Mouse (Mus musculus) gastrocnemius, postnatal 25 days (tissue): ENCODE results near the gene Shf. TPM values are rescaled to one million over a fixed set of nuclear protein-coding genes. Genes with fewer than 3 reads are reported as not detected.

Experiments used
- DNase-seq: peaks from one replicate; pipeline ENCODE4 v3.0.0; 2022
- total RNA-seq, 2 experiments: library from RNA; stranded (reverse); gene quantifications; 1 replicate in 1 of 2; 2 replicates in 1 of 2; pipeline ENCODE4 v1.2.3; 2021

The Shf gene
- total RNA-seq, 2 experiments from 2014 or later, result 2.0 to 2.7 TPM

DNA sequence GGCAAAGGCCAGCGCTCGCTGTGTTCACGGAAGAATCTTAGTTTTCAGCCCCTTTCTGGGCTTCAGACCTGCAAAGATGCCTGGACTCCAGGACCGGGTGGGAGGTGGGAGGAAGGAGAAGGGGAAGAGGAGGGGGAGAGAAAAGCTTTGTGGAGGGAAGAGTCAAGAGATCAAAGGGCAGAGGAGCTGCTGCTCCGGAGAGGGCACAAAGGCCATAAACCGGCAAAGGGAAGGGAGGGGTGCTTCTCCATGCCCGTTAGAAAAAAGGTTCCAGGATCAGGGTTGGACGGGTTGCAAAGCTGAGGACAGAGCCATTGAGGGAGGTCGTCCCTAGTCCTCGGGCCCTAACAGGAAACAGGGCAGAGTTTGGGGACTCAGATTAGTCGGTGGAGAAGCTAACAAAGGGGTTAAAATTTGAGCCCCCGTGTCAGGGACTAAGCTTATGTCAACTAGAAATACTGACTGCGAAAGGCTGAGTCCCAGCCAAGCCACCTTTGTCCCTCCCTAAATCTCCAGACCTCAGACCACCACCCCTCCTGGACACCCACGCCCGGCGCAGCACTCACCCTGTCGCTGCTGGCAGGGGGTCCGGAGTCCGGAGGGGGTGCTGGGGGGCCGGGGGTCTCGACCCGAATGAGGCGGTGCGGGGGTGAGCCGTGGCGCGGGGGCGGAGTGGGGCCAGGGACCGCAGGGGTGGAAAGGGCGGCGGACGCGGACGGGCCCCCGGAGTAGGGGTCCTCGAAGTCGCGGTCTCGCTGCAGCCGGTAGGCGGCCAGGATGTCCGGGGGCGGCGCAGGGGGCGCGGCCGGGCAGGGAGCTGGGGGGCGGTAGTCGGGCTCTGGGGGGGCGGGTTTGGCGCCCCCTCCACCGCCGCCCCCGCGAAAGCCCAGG, 636 bp downstream of the Shf start:
- no peak for DNase-seq

DNA sequence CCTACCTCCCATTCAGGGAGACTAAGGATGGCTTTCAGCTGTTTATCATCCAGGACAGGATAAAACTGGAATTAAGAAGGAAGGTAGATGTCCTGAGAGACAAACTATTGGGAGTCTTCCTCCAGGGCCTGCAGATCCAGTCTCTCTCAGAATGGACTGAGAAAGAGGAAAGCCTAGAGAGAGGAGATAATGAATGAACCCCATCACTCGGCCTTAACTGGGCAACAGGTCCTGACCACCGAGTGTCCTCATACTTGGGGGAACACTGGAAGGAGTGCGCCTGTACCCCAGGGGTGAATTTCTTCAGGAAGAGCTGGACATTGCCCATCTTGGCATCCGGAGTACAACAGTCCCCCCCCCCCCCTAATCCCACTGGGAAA, 1.3 kb downstream of the Shf start:
- DNase-seq, result no peak

DNA sequence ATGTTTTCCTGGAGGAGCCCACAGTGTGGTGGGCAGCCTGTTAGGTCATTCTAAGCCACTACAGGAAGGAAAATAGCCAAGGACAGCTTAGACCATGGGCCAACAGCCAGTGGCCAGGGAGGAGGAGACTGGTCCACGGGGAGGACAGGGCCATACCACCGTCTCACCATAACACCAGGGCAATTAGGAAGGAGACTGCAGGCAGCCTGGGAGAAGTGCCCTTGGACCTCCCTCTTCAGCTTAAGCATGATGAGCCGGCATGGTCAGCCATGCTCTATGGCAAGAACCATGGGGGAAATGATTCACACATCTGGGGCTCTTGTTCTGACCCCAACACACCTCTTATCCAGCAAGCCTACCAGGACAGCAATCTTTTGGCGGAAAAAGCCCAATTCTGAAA, 1.8 kb downstream of the Shf start:
- no peak for DNase-seq

DNA sequence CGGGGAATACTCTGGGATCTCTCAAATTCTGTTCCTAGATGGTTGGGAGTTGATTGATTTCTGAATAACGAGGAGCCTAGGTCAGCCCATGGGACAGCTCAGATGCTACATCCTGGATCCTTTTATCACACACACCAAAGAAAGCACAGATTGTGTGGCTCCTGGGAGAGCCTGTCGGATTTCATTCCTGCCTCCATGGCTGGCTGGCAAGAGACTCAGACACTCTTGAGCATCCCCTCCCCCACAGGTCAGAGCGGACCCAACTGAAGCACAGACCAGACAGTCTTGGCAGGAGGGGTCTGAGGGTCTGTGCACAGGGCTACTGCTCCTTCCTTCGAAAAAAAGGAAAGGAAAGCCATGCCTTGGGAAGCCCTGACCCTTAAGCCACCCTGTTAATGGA, 2.3 kb downstream of the Shf start:
- DNase-seq, result no peak

DNA sequence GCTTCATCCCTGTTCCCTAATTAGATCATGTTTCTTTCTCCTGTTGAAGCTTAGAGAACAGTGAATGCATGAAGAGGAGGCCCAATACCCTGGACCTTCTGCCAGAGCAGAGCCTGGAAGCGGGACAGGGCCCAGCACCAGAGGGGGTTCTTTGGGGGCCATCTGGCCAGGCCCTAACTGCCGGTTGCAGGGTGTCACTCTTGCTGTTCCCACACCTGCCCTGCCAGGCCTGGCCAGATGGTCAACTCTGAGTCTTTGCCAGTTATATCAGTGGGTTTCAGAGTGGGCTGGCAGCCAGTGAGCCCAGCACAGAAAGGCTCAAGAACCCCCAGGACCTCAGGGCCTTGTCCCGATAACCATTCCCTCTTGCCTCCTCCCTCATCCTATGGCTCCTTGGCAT, 2.9 kb downstream of the Shf start:
- DNase-seq, result no peak

DNA sequence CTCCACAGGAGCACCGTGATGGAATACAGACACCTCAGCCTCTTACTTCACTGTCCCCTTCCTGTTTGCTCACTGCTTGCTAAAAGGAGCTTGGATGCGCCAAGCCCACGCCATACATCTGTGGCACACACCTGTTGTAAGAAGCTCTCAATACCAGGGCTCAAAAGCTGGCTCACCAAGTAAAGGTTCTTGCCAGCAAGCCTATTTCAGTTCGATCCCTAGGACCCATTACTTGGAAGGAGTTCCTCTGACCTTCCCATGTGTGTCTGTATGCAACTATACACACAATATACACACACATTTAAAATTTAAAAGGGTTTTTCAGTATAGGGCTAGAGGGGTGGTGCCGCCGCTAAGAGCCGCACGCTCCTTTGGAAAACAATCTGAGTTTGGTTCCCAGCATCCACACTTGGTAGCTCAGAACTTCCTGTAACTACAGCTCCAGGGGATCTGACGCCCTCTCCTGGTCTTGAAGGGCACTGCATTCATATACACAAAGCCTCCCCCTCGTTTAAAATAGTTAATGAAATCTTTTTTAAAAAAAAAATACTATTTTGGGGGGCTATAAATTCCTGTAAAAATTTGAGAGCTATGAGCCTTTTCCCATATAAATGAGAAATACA, 3.6 kb downstream of the Shf start:
- no peak for DNase-seq

DNA sequence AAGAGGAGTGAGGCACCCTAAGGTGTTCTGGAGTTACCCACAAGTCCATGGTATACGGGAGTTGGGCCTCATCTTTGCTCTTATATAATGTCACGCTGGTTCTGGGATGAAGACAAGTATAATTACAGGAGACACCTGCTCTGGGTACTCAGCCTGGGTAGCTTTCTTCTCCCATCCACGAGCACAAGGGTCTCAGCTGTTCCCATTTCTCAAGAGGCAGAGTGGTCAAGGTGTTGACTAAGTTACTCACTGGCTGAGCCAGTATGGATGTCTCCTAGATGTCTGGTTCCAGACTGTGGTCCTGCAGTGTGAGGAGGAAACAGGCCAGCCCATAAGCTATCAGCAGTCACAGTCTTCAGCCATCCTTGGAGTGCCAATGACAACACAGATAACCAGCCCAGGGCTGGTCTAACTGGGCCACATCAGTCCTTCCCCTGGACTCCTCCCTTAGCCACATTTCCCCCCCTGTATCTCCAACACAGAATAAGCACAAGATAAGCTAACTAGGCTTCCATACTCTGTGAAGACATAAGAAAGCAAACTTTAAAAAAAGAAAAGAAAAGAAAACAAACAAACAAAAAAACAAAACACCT, 4.5 kb downstream of the Shf start:
- no peak for DNase-seq

DNA sequence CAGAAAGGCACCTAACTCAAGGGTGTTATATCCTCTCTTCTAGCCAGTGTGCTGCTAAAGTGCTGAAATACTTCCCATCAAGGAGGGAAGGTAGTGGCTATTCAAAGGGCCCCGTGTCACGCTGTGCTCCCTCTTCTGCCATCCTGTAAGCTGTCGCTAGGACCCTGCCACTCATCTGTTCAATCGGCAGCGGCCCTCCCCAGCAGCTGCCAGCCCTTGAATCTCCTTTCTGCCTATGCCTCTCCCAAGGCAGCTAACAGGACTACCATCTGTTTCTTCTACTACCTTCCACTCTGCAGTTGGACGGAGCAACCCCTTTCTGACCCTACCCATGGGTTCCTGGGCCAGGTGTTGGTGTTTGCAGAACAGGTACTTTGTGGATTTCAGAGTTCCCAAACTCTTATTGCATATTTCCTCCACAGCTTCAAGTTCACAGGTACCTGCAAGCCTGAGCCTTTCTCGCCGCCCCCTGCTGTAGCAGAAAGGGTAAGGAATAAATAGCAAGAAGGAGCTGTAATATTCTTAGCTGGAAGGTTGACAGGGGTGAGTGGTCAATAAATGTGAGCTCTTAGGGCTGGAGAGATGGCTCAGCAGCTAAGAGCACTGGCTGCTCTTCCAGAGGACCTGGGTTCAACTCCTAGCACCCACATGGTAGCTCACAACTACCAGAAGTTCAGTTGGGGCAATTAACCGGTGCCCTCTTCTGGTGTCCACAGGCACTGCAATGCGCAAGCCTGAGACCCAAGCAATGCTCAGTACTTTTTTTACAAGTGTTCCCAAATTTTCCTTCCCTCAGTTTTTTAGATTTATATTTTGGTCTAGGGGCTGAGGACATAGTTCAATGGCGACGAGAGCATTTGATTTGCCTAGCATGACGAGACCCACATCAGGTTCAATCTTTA, 6.1 kb downstream of the Shf start:
- no peak for DNase-seq

DNA sequence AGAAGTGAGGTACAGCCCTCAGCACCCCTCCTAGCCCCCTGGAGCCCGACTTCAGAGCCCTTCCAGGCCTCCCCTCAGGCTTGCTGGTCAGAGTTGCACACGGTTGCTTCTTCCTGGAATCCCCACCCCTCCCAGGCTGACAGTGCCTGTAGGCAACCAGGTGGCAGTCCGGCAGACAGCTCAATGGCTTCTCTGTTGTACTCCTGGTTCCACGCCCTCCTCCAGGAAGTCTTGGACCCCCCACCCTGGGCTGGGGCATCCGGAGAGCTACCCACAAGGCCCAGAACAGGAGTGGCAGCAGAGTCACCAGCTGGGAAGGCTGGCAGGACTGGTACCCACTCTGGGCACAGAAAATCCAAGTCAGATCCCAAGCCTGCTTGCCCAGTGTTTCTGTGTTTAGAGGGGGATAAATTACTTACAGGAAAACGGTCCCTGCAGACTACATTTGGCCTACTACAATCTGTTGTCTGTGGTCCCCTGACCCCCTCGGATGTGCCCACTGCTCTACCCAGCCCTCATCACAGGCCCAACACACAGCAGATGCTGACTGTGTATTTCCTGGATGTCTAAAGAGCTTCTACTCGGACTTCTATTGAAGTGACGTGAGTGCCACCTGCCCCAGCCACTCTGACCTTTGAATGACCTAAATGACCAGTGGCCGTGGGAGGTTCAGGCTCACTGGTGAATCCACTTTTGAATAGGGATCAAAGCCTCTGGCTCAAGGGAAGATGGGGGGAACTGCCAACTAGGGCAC, 6.9 kb downstream of the Shf start:
- DNase-seq, result no peak

DNA sequence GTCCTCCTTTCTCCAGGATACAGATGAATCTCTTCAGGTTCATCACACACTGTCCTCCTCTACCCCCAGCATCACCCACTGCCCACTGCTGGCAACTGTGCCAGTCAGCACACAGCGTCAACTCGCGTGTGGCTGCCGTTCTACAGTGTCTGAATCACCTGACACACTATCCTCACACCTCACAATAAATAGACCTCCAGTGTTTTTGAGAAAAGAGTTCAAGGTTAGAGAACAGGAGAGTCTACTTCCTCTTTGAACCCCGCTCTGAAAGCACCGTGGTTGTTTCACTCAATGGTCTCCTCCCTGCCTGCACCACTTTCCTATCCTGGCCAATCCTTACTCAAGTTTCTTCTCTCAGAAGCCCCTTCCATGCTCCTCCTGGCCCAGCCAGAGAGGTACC, 7.8 kb downstream of the Shf start:
- DNase-seq, result no peak

DNA sequence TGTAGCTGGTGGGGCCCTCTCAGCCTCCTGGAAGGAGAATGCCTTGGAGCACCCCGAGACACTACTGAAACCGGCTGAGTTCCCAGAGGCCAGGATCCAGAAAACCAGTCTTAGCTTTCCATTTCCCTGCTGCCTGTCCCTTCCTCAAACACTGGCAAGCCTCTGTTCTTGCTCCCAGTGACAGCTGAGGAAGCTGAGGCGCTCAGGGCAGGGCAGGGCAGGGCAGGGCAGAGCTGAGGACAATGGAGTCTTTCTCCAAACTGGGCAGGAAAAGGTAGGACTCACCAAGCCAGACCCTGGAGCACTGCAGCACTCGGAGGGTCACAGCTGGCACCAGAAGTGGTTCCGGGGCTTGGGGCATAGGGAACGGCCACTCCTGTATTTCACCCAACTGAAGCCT, 8.7 kb downstream of the Shf start:
- DNase-seq, result no peak

DNA sequence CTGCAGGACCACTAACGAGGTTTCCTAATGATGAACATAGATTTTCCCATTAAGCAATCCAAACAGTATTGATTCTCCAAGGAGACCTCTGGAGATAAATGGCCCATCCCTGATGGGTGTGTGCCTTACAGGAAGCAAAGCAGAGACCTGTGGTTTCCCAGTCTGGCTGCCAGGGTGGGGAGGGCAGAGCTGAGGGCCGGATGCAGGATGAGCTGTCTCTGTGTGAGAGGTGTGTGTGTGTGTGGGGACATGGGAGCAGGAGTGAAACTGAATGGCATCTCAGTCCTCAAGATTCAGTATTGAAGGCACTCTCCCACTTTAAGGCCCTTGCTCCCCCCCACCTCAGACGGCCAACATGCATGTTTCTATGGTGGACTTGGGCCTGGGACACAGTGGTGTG, 12.8 kb downstream of the Shf start:
- no peak for DNase-seq

DNA sequence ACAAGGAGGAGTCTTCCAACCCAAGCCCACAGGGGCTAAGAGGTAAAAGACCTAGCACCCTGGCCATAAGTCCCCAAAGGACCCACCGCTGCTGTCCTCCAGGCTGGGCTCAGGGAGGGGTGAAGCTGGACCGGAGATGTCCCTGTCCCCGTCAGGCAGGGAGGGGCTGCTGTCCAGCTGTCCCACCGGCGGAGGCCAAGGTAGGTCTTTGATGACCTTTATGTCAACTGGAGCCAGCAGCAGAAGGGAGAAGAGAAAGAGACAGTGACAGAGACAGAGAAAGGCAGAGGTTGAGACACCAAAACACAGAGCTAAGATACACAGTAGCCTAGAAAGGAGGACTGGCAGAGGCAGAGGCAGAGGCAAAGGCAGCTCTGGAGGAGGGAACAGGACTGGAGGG, 13.6 kb downstream of the Shf start:
- DNase-seq, result no peak

DNA sequence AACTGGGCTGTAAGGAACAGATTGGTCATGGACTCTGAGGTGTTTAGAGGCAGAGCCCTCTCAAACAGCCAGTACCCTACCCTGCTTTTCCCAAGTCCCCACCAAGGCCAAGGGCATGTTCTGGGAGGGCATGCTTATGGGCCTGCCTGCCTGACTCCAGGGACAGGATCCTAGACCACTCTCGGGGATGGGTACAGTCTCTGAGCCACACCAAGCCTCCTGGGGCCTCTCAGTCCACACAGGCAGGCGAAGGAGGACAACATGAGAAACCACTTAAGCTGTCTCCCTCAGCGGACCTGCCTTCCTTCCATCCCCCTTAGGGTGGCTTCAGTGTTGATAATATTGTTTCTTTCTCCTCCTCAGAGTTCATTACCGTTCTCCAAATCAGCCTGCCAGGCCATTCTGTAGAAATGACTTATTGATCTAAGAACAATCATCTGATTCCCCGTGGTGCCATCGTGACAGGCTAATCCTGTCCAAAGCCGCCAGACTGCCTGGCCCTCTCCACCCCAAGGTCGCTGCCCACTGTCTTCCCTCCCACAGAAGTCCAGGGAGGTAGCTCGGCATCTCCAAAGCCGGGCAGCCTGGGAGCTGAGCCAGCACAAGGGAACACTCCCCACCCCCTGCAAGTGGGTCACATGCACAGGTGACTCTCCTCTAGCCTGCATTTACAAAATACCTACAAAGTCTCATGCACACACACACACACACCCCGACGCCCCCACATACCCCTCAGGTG, 14.6 kb downstream of the Shf start:
- no peak for DNase-seq

DNA sequence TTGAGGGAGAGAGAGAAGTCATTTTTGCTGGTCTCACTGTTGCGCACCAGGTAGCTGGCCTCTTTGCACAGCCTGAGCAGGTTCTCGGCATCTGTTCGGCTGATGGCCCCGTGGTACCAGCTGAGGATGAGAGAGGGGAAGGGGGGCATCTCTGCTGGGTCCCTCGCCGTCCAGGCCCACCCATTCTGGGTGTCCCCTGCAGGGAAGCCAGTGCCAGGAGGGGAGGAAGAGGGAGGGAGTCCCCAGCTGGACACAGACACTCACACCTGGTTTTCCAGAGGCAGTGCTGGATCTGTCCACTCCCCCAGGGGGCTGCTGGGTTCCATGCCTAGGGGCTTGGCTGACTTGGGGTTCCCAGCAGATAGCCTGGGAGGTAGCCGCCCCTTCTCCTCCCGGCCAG, 15.2 kb downstream of the Shf start:
- no peak for DNase-seq

DNA sequence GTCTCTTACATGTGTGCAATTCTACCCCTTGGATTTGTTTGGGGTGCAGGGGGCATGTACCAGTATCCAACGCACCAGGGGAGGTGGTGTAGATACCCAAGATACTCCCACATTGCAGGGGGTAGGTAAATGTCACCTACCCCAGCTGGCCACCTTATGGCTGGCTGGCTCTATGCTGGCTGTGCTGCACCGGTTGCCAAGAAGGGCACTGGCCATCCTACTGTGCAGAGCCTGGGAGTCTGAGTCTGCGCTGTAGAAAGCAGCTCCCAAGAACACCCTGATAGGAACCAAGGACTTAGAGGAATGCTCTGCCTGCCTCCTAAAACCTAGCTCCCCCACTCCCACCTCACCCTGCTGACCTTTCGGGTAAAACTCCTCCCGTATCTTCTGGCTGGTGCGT, 16.0 kb downstream of the Shf start:
- no peak for DNase-seq

DNA sequence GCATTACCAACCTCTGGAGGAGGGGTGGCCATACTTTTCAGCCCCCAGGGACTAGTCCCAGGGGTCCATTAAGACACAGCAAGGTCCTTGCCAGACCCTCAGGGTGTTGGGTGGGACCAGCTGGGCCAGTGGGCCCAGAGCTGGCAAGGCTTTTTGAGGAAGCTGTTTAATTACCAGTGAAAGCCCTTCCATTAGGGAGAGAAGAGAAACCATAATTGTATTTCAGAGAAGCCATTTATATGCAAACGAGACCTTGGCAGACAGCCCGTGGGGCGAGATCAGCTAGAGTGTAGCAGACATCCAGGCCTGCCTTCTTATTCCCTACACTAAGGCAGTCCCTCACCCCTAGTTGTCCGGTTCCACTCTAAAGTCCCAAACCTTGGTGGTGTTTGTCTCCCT, 17.0 kb downstream of the Shf start:
- DNase-seq, result no peak

DNA sequence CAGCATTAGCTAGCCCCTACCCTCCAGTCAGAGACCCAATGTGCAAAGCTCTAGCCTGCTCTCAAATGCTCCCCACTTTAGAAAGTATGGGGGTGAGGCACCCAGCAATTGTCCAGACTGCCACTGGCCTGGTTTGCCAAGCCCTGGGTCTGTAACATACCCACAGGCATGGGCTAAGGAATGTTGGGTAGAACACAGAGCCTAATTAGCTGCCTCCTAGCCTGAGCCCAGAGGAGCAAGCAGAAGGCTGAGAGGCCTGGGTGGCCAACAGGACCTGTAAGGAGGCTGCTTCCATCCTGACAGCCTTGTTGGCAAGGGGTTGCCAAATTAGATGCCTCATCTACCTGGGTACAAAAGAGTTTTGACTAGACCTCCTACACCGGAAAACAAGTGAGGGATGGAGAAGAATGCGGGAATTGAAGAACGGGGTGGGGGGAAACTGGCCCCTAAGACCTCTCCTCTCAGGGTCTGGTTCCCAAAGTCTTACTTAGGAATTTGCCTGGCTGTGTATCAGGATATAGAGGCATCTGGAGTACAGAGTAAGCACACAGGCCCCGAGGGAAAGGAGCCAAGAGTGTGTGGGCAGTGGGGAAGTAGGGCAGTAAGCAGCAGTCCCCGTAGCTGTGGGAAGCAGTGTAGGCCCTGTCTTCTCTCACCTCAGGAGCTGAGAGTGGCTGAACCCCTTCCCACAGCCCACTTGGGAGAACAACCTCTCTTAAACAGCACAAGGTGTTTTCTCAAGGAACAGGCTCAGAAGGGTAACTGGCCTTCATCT, 17.6 kb downstream of the Shf start:
- no peak for DNase-seq

DNA sequence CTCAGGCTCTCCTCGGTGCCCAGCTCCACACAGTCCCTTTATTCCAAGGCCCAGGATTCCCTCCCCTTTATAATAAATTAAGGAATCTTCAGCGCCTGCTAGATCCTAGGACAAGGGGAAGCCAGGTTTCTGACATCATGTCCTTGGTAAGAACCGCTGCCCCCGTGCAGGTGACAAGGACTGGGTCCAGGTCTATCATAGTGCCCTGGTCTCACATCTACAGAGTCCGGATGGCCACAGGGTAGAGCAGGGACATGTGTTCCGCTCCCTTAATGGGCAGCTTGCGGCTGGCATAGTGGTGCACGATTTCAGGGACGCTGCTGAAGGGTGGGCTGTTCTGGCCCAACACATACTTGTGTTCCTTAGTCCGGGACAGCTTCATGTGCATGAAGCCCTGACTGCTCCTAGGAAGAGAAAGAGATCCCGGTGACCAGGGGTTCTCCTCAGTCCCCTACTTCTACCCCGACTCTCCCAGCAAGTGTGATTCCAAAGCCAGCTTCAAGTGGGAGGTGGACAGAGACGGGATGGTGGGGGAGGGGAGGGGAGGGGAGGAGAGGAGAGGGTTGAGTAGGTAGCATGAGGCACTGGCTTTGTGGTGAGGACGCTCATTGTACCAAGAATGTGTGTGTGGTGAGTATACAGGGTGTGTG, 19.7 kb downstream of the Shf start:
- DNase-seq, result no peak
